Mouse (Mus musculus): ENCODE measurements around the gene Hsd17b2.

GRCm38 (mm10) chr8:117672558-117672957 is 29.1 kb upstream of the Hsd17b2 start:
- TF ChIP-seq CTCF (IDR thresholded peaks at IDR 0.05; ENCODE audit: low read depth) (no peak), EP300 (IDR thresholded peaks at IDR 0.05; ENCODE audit: low read depth) (peak; percentile 66)

Data from liver, postnatal 0 days (tissue).